Mouse (Mus musculus) megakaryocyte, embryonic 14.5 days (primary cell): ENCODE data around the gene Map1a.

Experiments used
- FLI1 ChIP-seq: IDR thresholded peaks from 2 replicates; pipeline ENCODE4 v1.6.1; 2012; ENCODE audit warnings: low read length, inconsistent platforms, mixed read lengths
- GATA1 ChIP-seq: IDR thresholded peaks from 3 replicates; pipeline ENCODE4 v1.6.1; 2012; ENCODE audit warnings: mixed read lengths, low read length, inconsistent platforms, borderline replicate concordance

DNA sequence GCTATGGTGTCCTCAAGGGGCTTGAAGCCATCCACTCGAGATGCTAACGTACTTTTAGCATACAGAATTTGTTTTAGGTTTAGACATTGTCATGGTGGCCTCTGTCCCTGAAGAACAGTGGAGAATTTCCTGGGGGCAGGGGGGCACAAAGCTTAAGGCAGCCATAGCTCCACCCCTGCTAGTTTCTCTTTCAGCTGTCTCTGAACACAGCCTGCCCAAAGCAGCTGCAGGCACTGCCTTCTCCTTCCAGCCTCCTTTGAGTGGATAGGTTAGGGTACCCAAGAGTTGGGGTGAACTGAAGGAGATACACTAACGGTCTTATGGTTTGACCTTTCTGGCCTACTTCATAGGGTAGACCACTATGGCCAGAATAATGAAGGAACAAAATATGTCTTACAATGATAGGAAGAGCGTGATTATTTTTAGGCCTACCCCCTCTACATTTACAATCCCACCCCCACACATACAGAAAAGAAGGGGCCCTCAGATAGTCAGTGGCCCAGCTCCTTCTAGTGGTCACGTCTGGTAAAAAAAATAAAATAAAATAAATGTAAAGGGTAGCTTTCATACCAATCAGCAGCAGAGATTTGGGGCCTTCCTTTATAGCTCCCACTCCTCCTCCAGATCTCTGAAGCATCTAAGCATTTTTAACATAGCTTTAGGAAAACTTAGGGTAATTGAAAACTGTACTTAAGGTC is 3.1 kb downstream of the Map1a start:
- TF ChIP-seq FLI1 (no peak), GATA1 (no peak)
